Mouse (Mus musculus): Measurements from ENCODE around the gene Cdk1. TPM values are rescaled to one million over a fixed set of nuclear protein-coding genes. Genes with fewer than 3 reads are reported as not detected.

Cdk1 gene
- polyA plus RNA-seq, 1 experiment from 2014 or later = 465 TPM

- Histone ChIP-seq H3K4me1 (peaks cover 30% of the 10 kb centered on the region; the same call in 1 of the 2 replicates), H3K36me3 (peaks cover 44% of the 10 kb centered on the region), H3K4me3 (no peak overlapping the region), H3K9me3 (no peaks in the 10 kb centered on the region), H3K27ac (no peak overlapping the region), H3K27me3 (ENCODE audit: insufficient read depth, poor library complexity, severe bottlenecking) (no peaks in the 10 kb centered on the region)
- 74% methylated on average over 4 of the region's 4 CpGs for WGBS
- no peak for DNase-seq (ENCODE audit: low spot score)
Observed at GRCm38 (mm10) chr10:69288086-69288485, 64.7 kb downstream of the Cdk1 start.

DNA sequence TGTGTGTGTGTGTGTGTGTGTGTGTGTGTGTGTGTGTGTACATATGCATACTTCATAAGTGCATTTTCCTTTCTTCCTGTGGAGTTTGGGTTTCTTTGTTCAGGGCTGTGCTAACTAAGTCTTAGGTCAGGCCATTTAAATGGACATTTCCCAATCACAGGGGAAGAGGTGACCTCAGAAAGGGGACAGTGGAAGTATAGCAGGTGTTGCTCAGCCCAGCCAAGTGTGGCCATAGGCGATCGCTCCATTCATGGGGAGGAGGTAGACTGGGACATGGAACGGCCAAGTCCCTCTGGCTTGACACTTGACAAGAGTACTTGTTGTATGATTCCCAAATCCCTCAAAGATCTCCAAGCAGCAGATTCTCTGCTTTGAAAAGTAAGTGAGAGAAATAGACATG, 65.8 kb downstream of the Cdk1 start:
- no peaks in the 10 kb centered on the region for H3K9me3 ChIP-seq
- no peak overlapping the region for H3K4me3 ChIP-seq
- peaks cover 54% of the 10 kb centered on the region for H3K36me3 ChIP-seq
- WGBS = 89% methylated on average over 3 of the region's 3 CpGs
- no peaks in the 10 kb centered on the region for H3K27me3 ChIP-seq (ENCODE audit: insufficient read depth, poor library complexity, severe bottlenecking)
- H3K27ac ChIP-seq = no peak overlapping the region
- no peak for DNase-seq (ENCODE audit: low spot score)
- peaks cover 30% of the 10 kb centered on the region; the same call in 1 of the 2 replicates for H3K4me1 ChIP-seq

Other genes starting within 250 kb of the Cdk1 start
- gene Rhobtb1, start 201.5 kb downstream of the Cdk1 start, polyA plus RNA-seq (2016; fragmentation: Nextera tagmentation; extraction: Ambion mirVana) = 26.6 and 28.4 TPM in 2 replicates
- gene A930033H14Rik, start 139.8 kb downstream of the Cdk1 start, polyA plus RNA-seq (2016; fragmentation: Nextera tagmentation; extraction: Ambion mirVana) = 1.7 and 1.9 TPM in 2 replicates
- gene Ank3, start 45.8 kb upstream of the Cdk1 start, polyA plus RNA-seq (2016; fragmentation: Nextera tagmentation; extraction: Ambion mirVana) = 54.8 and 74.8 TPM in 2 replicates